Mouse (Mus musculus) thymus, postnatal 10 days (tissue): ENCODE data around the gene Dhx16.
A peak's percentile ranks its signal among the peaks of the same experiment; 100 is the strongest.

Experiments used
- DNase-seq, 2 experiments: peaks; one replicate each; pipeline ENCODE4 v3.0.0; 2021; ENCODE audit warnings: low spot score in 2 of 2

Gene Dhx16

DNA sequence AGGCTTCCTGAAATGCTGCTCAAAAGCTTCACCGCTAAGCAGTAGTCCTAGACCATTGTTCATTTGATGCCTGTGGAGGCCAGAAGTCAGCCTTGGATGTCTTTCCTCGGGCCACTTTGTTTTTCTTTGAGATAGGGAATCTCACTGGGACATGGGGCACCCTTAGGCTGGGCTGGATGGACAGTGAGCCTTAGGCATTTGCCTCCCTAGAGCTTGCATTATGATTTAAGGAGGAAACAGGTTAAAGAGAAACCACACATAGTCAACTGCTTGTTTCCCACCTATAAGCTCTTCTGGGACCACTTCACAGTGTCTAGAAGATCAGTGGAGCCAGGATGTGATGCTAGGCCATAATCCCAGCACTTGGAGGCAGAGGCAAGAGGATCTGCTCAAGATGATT is 19.8 kb upstream of the Dhx16 start:
- no peak for DNase-seq

DNA sequence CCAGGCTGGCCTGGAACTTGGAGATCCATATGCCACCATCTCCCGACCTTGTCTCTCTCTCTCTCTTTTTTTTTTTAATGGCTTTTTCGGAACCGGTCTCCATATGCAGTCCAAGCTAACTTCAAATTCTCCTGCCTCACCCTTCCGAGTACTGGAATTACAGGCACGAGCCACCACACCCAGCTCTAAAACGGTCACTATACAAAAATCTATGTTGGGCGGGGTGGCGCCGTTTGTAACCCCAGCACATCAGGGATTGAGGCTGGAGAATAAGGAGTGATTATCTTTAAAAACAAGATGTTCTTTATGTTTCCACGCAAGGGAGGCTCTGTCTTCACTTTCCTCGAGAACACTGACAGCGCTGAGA is 18.8 kb upstream of the Dhx16 start:
- DNase-seq: no peak

DNA sequence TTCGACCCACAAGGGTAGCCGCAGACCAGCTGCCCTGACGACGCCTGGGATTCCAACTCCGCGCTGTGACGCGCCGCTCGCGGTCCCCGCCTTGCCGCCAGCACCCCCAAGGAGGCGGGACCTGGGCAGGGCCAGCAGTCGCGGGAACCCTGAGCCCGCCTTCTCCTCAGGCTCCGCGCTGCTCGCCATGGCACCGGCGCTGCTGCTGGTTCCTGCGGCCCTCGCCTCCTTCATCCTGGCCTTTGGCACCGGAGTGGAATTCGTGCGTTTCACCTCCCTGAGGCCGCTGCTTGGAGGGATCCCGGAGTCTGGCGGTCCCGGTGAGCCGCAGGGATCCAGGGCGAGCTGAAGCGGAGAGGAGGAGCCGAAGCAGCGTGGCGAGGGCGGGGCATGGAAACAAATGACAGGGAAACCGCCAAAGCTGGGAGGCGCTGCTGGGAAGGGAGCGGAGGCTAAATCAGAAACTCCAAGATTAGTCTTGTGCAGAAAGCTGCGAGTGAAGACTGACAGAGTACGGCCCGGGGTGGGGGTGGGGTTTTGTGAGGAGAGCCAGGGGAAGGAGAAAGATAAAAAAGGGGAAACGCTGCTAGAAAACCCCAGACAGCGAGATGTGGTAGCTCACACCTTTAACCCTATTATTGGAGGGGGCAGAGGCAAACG is 18.3 kb upstream of the Dhx16 start, which contains the start of gene Nrm:
TSS of gene Nrm (plus strand) at position 121 of the 660 bp plus-strand sequence.
- peak; percentile 71 to 75 for DNase-seq

DNA sequence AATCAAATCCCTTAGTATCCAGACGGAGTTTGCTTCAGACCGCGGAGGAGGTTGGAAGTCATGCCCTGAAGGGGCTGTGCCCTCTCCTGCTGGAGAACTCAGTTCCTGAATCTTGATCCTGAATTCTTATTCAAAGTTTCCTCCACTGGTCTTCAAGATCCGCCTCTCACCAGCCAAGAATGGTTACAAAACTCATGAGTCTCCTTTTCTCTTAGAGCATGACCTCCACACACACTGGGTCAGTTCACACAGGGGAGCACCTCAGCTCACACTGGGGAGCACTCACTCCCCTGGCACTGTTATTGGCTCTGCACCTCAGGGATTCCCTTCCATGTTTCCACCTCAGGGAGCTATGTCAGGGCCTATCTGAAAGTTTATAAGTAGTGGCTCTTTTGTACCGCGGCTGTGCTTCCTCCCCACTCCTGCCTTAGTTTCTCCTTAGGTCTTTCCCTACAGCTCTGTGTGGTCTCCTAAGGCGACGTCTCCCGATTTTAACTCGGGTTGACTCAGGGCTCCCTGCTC is 14.7 kb upstream of the Dhx16 start:
- no peak for DNase-seq

DNA sequence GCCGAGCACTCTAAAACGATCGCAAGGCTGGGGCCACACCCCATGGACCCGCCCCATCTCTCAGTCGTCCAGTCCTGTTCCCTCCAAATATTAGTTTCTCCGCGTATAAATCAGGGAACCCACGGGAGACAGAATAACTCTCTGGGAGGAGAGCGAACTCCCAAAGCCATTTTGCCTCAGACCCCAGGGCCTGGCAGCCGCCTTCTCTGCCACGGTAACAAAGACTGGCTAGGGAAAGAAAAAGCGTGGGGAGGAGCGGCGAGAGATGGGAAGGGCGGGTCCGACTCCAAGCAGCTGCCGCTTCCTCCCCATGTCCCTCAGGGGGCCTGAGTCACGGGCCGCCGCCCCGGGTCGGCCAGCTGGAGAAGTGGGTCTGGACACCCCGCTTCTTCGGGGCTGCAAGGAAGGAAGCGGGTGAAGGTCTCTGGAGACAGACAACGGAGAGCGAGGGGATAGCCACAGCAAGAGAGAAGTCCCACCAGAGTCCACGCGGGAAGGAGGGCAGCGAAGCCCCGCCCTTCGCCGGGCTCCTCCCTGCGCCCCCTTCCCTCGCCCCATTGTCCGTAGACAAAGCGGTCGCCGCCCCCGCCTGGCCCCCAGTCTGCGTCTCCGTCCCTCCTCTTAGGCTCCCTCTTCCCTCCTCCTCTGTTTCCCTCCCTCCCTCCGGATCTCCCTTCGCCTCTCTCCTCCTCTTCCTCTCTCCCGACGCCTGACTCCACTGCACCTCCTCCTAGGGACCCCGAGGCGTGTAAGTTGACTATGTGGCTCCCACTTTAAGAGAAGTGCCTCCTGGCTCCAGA is 13.9 kb upstream of the Dhx16 start, which contains the start of gene Ppp1r18:
TSS of gene Ppp1r18 (plus strand) at position 113 of the 800 bp plus-strand sequence.
- peak; percentile 27 to 30 for DNase-seq

DNA sequence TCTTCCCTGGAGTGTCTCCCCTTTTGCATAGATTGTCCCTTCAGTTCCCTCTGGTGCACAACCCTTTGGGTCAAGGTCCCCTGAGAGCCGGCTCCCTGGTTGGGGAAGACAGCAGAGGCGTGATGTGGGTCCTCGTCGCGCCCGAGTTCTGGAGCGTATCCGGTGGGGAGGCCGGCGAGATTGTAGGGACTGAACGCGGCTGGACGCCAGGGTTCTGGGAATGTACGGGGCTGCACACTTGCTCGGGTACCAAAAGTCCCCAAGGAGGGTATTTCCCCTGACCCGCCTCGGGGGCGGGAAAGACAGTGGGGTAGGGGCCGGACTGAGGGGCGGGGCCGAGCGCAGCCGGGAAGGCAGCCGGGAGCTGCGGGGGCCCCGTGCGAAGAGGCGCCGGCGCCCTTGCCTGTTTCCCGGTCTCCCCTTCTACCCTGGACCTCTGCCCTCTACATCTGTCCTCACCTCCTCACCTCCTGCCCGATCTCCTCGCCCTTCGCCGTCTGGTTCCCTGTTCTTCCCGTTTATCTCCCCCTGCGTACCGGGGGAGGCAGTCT is 13.3 kb upstream of the Dhx16 start:
- peak; percentile 27 to 33 for DNase-seq

DNA sequence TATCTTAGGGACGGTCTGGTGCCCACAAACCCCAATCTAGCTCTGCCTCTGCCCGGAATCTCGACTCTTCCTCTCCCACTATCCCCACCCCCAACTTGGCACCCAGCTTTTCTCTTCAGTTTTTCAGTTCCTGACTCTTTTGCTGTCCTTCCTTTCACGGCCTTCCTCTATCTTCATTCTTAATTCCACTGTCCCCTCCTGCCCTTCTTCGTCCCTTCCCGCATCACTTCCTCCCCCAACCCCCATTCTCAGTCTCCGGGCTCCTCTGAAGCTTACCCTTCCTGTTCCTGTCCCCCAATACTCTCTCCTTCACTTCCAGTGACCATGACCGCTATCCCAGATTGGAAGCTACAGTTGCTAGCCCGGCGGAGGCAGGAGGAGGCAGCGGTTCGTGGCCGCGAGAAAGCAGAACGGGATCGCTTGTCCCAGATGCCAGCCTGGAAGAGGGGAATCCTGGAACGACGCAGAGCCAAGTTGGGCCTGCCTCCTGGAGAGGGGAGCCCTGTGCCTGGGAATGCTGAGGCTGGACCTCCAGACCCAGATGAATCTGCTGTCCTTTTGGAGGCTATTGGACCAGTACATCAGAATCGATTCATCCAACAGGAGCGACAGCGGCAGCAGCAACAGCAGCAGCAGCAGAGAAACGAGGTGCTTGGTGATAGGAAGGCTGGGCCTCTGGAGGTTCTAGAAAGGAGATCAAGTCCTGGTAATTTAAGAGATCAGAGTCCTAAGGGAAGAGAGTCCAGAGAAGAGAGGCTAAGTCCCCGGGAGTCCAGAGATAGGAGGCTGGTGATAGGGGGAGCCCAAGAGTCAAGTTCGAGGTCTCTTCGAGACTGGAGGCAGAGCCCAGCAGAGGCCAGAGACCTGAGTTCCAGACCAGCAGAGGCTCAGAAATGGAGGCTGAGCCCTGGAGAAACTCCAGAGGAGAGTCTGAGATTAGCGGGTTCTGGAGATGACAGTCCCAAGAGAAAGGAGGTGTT is 12.4 kb upstream of the Dhx16 start:
- DNase-seq: peak; percentile 38 to 63

DNA sequence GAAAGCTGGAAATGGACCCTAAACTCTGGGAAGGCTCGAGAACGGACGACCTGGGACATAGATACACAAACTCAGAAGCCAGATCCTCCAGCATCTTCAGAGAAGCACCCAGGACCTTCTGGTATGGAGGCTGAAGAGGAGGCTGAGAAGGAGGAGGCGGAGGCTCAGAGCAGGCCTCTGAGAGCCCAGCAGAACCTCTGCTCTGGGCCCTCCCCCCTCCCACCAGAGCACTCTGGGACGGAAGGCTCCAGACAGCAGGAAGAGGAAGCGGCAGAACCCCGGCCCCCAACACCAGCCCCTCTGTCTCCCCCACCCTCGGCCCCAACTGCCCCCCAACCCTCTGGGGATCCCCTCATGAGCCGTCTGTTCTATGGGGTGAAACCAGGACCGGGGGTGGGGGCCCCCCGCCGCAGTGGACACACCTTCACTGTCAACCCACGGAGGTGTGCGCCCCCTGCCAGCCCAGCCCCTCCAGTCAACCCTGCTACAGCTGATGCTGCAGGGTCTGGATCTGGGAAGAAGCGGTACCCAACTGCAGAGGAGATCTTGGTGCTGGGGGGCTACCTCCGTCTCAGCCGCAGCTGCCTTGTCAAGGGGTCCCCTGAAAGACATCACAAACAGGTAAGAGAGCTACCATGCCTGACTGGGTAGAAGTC is 11.3 kb upstream of the Dhx16 start:
- peak; percentile 51 to 52 for DNase-seq

DNA sequence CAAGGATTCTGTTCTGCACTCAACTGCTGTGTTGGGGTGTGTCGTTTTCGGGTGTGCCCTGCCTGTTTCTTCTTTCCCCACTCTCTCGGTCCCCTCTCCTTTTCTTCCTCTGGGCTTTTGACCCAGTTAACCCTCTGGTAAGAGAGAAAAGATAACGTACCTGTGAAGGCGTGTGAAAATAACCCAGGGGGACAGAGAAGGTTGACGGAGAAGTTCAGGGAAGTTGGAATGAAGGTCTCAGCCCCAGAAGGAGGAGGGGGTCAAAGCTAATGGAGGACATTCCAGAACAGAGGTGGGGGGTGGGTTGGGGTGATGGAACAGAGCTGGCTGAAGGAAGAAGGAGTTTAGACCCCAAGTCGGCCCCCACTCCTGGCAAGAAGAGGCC is 10.7 kb upstream of the Dhx16 start:
- no peak for DNase-seq

DNA sequence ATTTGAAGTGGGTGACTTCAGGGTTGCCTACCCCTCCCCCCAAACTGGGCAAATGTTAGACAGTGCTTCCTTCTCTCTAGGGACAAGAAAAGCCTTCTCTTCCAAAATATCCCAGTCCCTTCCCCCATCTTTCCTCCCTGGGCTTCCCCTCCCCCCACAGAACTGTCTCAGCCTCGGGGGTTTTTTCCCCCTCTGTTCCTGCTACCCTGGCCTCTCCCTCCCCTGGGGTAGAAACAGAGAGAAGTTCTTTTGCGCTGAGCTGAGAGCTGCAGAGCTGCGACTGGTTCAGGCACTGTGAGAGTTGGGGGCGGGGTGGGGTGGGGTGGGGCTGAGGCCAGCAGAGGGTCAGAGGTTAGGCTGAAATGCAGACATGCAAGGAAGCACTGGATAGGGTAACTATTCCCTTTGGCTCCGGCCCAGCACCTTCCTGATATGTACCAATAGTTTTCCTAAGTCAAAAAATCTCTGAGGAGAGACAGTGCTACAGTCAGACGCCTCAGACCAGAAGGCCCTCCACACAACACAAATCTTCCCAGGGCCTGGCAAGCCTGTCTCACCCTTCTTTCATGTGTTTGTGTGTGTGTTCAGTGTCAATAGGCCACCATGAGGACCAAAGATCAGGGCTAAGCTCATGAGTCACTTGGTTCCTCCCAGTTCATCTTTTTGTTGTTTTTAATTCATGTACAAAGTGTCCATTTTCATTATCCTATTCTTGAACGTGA is 10.1 kb upstream of the Dhx16 start:
- peak; percentile 50 to 54 for DNase-seq

DNA sequence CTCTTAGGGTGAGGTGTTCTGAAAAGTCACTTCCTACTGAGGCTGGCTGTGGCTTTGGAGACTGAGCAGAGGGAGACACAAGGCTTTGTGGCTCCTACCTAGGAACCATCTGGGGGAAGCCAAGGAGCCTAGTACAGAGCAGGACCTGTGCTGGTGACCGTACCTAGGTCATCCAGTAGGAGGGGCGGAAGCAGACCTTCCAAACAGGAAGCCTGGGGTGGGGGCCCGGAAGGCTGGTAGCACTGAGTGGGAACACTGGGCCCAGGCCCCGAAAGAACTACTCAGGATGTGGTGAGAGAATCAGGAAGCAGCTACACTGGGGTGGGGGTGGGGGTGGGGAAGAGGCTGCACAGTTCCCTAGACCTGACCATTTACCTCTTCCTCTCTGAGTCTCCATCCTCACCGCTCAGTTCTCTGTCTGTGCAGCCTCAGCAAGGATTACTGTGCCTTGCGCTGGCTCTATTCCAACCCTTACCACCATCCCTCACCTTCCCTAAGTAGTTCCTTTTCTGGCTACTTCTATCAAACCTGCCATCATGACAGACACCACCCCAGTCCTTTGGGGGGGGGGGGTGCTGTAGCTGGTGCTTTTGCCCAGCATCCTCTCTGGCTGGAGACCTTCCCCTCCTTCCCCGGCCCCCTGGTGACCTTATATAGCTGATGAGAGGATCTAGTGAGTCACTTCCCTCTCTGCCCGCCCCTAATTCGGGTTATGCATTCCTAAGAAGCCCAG is 9.3 kb upstream of the Dhx16 start:
- peak; percentile 80 to 85 for DNase-seq

DNA sequence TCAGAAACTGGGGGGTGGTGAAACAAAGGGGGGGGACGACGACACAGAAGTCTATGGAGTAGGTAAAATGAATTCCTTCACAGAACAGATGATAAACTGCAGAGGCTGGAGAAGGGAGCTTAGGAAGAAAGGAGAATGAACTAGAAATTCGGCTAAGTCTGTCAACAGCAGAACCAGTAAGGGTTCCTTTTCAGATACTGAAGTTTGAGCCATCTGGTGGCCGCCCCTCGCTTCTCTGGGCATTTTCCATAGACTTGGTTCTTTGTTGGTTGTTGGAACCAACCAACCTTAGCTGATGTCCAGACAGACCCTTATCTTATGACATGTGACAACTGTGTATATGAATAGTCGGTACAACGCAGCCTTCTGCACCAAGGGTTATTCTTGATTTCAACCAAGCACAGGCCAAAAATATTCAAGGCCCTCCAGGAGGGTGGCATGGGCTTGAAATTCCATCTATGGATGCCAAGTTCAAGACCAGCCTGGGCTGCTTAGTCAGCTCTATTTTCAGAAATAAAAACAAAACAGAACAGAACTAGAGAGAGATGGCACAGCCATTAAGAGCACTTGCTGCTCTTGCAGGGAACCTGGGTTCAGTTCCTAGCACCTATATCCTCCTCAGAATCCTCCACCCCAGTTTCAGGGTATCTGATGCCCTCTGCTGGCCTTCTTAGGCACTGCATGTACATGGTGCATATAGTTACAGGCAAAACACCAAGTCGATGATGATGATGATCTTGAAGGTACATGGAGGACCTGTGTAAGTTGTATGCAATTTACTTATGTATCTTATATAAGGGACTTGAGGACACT is 8.5 kb upstream of the Dhx16 start:
- peak; percentile 46 to 64 for DNase-seq

DNA sequence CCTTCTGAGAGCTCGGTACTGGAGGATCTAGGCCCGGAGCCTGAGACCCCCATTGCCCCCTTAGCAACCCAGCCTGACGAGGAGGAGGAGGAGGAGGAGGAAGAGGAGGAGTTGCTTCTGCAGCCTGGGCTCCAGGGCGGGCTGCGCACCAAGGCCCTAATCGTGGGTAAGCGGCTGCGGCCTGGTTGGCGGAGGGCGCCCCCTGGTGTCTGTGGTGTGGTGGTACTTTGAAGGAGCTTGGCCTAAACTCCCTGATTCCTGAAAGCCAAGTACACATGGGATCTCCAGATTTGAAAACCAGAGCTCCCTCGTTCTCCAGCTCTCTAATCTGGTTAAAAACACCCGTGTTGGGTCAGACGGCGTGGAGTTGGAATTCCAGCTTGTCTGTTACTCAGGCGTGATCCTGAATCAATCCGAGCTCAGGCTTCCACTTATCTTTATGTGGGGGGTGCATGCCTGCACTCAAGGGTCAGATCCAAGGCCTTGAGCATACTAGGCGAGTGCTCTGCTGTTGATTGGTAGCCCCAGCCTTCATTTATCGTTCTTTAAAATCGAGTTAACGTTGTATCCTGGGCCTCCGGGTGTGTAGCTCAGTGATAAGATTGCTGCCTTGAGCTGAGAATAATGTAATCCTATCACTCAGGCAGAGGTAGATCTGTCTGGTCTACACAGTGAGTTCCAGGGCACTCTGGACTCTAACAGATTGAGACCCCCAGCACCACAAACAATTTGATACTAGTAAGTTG is 5.7 kb upstream of the Dhx16 start:
- peak; percentile 74 to 93 for DNase-seq

DNA sequence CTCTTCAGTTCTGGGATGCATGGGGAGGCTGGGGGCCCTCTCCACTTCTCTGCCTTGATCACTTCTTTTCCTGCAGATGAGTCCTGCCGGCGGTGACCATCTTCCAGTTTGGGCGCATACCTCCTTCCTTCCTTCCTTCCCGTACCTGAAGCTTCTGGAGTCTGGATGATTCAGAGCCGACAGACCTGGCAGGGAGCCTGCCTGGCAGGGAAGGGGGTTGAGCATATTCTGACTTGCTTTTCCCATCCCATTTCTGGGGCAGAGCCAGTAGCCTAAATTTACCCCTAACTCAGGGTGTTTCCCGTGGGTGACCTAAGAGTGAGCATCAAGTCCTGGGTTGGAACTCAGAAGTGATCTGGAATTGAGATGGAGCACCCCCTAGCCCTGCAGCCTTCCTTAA is 4.9 kb upstream of the Dhx16 start:
- no peak for DNase-seq

DNA sequence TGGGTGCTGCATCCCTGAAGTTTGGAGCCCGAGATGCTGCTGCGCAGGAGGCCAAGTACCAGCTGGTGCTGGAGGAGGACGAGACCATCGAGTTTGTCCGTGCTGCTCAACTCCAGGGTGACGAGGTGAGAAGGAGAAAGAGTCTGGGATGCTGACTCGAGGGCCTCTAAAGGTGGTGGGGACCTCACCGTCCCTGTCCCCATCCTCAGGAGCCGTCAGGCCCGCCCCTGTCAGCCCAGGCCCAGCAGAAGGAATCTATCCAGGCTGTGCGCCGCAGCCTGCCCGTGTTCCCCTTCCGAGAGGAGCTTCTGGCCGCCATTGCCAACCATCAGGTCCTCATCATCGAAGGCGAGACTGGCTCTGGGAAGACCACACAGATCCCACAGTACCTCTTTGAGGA is 3.3 kb downstream of the Dhx16 start:
- DNase-seq: no peak

DNA sequence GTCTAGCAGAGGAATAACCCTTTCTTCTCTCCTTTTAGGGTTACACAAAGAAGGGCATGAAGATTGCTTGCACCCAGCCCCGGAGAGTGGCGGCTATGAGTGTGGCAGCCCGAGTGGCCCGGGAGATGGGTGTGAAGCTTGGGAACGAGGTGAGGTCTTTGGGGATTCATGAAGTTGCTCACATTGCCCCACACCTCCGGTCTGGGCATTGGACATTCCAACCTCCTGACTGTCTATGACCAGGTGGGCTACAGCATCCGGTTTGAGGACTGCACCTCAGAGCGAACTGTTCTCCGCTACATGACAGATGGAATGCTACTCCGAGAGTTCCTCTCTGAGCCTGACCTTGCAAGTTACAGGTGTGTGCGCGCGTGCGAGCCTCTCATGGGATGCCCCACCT is 4.2 kb downstream of the Dhx16 start:
- no peak for DNase-seq

DNA sequence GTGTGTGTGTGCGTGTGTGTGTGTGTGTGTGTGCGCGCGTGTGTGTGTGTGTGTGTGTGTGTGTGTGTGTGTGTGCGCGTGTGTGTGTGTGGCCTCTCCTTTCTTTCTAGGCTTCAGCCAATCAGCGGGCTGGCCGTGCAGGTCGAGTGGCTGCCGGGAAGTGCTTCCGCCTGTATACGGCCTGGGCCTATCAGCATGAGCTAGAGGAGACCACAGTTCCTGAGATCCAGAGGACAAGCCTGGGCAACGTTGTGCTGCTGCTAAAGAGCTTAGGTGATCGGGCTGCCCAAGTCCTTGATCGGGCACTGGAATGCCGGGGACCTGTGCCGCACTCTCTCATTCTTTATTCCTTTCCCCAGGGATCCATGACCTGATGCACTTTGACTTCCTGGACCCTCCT is 8.1 kb downstream of the Dhx16 start:
- no peak for DNase-seq
